Mouse (Mus musculus): ENCODE results near the gene Rras2.

- no peak for TF ChIP-seq ZNF384 (IDR thresholded peaks at IDR 0.05; ENCODE audit: low read depth, low read length)
- TF ChIP-seq MAFK (IDR thresholded peaks at IDR 0.05; ENCODE audit: insufficient read depth, low read depth, low read length): no peak
- no peak for TF ChIP-seq CHD2 (IDR thresholded peaks at IDR 0.05; ENCODE audit: low read depth, low read length)
- TF ChIP-seq ZC3H11A (IDR thresholded peaks at IDR 0.05; ENCODE audit: borderline replicate concordance, low read depth, low read length): no peak
Measured at GRCm38 (mm10) chr7:114090231-114090630, 27.4 kb downstream of the Rras2 start.
